Mouse (Mus musculus): Measurements from ENCODE around the gene Nfkbib. TPM values are rescaled to one million over a fixed set of nuclear protein-coding genes. Genes with fewer than 3 reads are reported as not detected.

The Nfkbib gene
- polyA plus RNA-seq, 1 experiment from 2014 or later = 38.7 TPM

DNA sequence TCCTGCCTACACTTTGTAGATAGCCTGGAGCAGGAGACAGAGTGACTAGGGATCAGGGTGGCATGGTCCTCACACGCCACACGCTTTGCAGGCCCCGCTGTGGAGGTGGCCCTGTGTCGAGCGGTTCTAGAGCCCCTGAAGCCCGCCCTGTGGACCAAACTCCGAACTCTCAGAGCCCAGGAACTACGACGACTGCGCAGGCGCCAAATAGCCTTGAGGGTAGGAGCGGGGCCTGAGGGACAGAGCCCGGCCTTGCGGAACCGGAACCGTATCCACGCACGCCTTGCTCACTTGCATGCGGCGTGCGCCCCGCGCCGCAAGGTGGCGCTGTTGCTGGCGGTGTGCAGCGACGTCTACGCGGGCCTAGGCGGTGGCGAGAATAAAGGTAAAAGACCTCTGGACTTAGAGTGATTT, 29.3 kb upstream of the Nfkbib start:
- peak overlapping the region; percentile 63; the same call in 1 of the 2 replicates for H3K27ac ChIP-seq
- H3K4me1 ChIP-seq = peaks cover 7% of the 10 kb centered on the region
- no peaks in the 10 kb centered on the region for H3K27me3 ChIP-seq (replicated peaks)
- peak overlapping the region; percentile 52 for H3K4me2 ChIP-seq
- no peaks in the 10 kb centered on the region for H3K9me3 ChIP-seq
- peak overlapping the region; percentile 1; the same call in 1 of the 2 replicates for H3K9ac ChIP-seq
- no peaks in the 10 kb centered on the region for H3K36me3 ChIP-seq
- WGBS = 17% methylated on average over 32 of the region's 32 CpGs
- H3K4me3 ChIP-seq (replicated peaks) = peak overlapping the region; percentile 18; the same call in 1 of the 2 replicates
- ATAC-seq (ENCODE audit: insufficient read depth, low FRiP score, low read depth) = peak; percentile 67

DNA sequence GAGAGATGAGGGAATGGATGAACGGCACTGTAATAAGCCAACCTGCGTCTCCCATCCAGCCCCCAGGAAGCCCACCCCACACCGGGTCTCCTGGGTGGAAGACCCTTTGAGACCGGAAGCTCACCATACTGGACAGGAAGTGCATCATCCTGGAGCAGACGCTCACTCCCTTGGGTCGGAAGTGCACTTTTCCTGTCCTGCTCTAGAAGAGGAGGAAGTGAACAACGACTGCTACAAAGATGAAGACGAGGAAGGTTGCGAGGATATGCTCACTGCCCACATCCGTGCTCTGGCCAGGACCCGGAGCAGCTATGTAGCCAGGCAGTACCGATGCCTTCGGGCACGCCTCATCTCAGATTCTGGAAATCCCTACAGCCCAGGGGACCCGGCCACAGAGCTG, 28.5 kb upstream of the Nfkbib start:
- H3K4me2 ChIP-seq = peak overlapping the region; percentile 52
- H3K4me3 ChIP-seq (replicated peaks) = 0 out of 2 replicates have a peak overlapping the region, but pooled peaks have one; percentile 18
- ATAC-seq (ENCODE audit: insufficient read depth, low FRiP score, low read depth) = no peak
- WGBS = 77% methylated on average over 15 of the region's 15 CpGs
- H3K9me3 ChIP-seq = no peaks in the 10 kb centered on the region
- H3K4me1 ChIP-seq = peaks cover 7% of the 10 kb centered on the region
- H3K27ac ChIP-seq = peak overlapping the region; percentile 63
- H3K27me3 ChIP-seq (replicated peaks) = no peaks in the 10 kb centered on the region
- no peak overlapping the region for H3K9ac ChIP-seq
- H3K36me3 ChIP-seq = no peaks in the 10 kb centered on the region

DNA sequence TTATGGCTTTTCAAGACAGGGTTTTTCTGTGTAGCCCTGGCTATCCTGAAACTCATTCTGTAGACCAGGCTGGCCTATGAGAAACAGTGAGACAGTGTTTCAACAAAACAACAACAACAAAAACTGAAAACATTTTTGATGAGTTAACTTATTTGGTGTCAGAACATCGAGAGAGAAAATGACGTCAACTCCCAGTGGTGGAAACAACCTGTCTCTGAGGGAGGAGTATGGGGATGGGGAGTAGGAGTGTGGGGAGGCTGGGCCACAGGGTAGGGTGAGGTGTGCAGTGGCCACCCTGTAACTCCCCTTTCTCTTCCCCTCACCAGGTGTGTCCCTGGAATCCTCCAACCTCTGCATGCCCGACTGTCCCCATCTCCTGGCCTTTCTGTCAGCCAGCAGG, 27.2 kb upstream of the Nfkbib start:
- H3K9me3 ChIP-seq = no peaks in the 10 kb centered on the region
- WGBS = 83% methylated on average over 3 of the region's 3 CpGs
- no peak for ATAC-seq (ENCODE audit: insufficient read depth, low FRiP score, low read depth)
- H3K27ac ChIP-seq = no peak overlapping the region
- H3K9ac ChIP-seq = no peak overlapping the region
- H3K4me3 ChIP-seq (replicated peaks) = no peak overlapping the region
- no peaks in the 10 kb centered on the region for H3K27me3 ChIP-seq (replicated peaks)
- H3K4me2 ChIP-seq = no peak overlapping the region
- no peaks in the 10 kb centered on the region for H3K36me3 ChIP-seq
- peaks cover 17% of the 10 kb centered on the region for H3K4me1 ChIP-seq

DNA sequence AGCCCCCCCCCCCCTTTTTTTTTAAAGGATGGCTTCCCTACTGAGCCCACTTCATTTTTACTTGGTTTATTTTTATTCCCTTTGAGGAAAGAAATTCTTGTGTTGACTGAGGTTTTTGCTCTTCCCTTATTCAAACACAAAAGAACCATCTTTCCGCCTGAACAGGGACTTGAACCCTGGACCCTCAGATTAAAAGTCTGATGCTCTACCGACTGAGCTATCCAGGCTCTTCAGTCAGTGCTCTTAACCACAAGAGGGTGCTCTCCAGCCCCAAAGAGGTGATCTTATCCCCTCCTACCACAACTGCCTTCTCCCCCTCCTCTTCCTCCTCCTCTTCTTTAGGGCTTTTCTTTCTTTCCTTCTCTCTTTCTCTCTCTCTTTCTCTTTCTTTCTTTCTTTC, 26.5 kb upstream of the Nfkbib start:
- no peak for ATAC-seq (ENCODE audit: insufficient read depth, low FRiP score, low read depth)
- 50% methylated on average over 2 of the region's 2 CpGs for WGBS
- no peak overlapping the region for H3K4me3 ChIP-seq (replicated peaks)
- no peaks in the 10 kb centered on the region for H3K36me3 ChIP-seq
- H3K4me1 ChIP-seq = peaks cover 20% of the 10 kb centered on the region
- no peak overlapping the region for H3K4me2 ChIP-seq
- no peaks in the 10 kb centered on the region for H3K9me3 ChIP-seq
- H3K27me3 ChIP-seq (replicated peaks) = no peaks in the 10 kb centered on the region
- no peak overlapping the region for H3K9ac ChIP-seq
- H3K27ac ChIP-seq = no peak overlapping the region

DNA sequence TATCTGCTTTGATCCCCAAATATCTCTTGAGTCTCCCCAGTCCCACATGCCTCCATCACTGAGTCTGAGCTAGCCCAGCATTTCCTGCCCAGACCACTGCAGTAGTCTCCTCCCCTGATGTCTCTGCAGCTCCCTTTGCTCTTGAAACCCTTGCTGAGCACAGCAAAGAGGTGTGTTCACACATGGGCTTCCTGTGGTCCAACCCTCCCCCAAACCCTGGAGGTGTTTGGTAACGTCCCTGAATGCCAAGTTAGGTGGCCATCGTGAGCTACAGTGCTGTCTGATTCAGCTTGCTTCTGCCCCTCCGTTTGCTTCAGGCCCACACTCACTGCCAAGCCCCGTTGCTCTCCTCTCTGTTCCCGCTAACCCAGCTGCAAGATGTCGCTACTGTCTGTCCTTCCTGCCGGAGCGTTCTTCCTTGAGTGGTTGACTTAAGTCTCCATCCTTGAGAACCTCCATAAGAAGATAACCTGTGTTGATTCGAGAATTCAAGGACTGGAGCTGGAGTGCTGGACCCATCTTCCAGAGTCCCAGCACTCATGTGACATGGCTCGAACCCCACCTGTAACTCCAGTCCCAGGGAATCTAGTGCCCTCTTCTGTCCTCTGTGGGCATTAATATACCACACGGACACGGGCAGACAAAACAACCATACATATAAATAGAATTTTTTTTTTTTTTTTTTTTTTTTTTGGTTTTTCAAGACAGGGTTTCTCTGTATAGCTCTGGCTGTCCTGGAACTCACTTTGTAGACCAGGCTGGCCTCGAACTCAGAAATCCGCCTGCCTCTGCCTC, 25.3 kb upstream of the Nfkbib start:
- Histone ChIP-seq H3K9ac (no peak overlapping the region), H3K9me3 (no peaks in the 10 kb centered on the region), H3K36me3 (no peaks in the 10 kb centered on the region), H3K27me3 (replicated peaks) (no peaks in the 10 kb centered on the region), H3K4me3 (replicated peaks) (no peak overlapping the region), H3K4me1 (peaks cover 22% of the 10 kb centered on the region), H3K4me2 (no peak overlapping the region), H3K27ac (no peak overlapping the region)
- 68% methylated on average over 14 of the region's 14 CpGs for WGBS
- ATAC-seq (ENCODE audit: insufficient read depth, low FRiP score, low read depth) = no peak

DNA sequence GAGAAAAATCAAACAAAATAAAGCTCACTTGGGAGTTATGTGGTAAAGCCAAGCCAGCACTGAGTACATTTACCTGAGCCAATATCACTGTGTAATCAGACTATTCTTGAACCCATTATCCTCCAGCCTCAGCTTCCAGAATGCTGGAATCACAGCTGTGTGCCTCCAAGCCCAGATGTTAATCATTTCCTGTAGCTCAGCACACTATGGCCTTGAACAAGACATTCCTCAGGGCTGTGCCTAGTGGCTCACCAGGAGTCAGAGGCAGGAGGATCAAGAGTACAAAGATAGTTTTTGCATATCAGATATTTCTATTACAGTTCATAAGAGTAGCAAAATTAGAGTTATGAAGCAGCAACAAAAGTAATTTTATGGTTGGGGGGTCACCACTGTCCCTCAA, 24.4 kb upstream of the Nfkbib start:
- Histone ChIP-seq H3K9me3 (no peaks in the 10 kb centered on the region), H3K4me2 (no peak overlapping the region), H3K27ac (no peak overlapping the region), H3K9ac (no peak overlapping the region), H3K36me3 (no peaks in the 10 kb centered on the region), H3K4me3 (replicated peaks) (no peak overlapping the region), H3K27me3 (replicated peaks) (no peaks in the 10 kb centered on the region), H3K4me1 (peaks cover 18% of the 10 kb centered on the region)
- no peak for ATAC-seq (ENCODE audit: insufficient read depth, low FRiP score, low read depth)

DNA sequence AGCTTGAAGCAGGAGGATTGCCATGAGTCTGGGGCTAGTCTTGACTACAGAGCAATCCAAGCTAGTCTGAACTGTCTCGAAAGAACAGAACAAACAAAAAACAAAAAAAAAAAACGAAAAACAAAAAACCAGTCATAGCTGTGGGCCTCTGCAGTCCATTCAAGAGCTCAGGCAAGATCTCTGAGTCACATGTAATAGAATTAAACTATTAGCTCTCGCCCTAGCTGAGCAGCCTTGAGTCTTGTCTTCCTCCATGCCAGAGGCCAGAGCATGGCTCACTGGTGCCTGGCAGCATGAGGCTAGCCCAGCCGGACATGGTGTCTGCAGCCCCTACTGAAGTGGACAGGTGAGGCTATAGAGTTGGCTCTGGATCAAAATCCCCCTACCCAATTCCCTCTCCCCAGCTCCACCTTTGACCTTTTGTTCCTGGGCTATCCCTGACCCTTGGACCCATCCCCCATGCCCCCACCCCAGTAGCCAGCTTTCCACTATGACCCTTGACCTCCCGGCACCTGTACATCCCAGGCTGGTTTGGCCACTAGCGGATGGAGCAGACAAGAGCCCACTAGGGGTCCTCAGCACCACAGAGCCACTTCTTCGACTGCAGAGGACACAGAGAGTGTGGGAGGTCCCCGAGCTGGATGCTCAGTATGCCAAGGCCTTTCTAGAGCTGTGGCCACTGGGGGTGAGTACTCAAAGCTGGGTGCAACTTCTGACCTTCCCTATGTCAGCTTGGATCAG, 22.9 kb upstream of the Nfkbib start:
- peak overlapping the region; percentile 23; the same call in 1 of the 2 replicates for H3K27ac ChIP-seq
- no peak for ATAC-seq (ENCODE audit: insufficient read depth, low FRiP score, low read depth)
- 58% methylated on average over 8 of the region's 8 CpGs for WGBS

DNA sequence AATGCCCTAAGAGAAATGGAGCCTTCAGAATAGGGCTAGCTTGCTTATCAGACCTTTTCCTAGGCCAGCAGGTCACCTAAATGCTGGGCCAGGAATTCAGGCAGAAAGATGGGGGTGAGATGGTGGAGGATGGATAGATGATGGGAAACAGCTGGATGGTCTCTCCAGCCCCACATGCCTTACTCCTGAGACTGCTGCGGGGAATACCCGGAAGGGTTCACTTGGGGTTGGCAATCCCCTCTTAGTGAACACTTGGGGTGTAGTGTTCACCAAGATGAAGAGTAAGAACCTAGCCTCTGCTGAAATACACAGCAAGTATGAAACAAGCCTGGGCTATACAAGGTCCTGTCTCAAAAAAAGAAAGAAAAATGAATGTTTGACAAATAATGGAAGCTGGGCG, 21.9 kb upstream of the Nfkbib start:
- no peak overlapping the region for H3K9ac ChIP-seq

More for the DNA sequence above, 22.9 kb upstream of the Nfkbib start:
- H3K4me1 ChIP-seq = peaks cover 15% of the 10 kb centered on the region
- no peak overlapping the region for H3K9ac ChIP-seq
- H3K36me3 ChIP-seq = no peaks in the 10 kb centered on the region
- H3K9me3 ChIP-seq = no peaks in the 10 kb centered on the region
- no peaks in the 10 kb centered on the region for H3K27me3 ChIP-seq (replicated peaks)
- H3K4me2 ChIP-seq = no peak overlapping the region
- no peak overlapping the region for H3K4me3 ChIP-seq (replicated peaks)

DNA sequence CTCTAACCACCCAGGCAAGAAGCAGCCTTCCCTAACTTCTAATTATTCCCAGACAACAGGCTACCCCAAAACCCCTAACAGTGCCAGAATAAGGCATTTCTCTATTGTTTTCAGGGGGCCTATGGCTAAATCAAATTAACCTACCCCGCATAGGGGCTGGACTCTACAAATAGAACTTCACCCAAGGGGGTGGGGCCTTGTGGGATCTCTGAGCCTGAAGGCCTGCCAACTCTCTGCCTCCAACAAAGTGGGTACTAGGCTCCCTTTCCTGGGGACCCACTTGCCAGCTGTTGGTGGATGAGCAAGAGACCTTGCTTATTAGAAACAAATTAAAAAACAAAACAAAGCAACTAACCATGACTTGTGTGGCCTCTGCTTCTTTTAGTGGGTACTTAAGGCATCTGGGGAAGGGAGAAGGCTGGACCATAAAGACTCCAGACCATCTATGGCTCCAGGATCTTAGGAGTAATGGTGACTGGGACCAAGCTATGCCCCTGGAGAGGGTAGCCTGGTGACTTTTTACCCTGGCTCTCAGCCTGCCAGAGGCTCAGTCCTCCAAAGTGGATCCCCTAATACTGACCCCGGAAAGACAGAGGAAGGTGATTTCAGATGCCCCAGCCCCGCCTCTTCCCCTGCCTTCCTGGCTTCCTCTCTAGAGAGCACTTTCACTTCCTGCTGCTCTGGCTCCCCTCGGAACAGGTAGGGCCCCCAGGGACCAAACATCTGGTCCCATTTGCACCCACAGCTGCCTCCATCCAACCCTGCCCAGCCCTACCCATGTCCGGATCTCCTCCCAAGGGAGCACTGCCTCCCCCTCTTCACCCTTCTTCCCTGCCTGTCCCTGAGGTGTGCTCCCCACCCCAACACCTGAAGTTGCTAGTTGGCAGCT, 21.2 kb upstream of the Nfkbib start, which contains the start of gene Rinl:
TSS of gene Rinl (plus strand) at position 663 of the 889 bp plus-strand sequence.
- Histone ChIP-seq H3K27me3 (replicated peaks) (no peaks in the 10 kb centered on the region), H3K4me1 (peaks cover 15% of the 10 kb centered on the region), H3K27ac (peak within 1 kb of the TSS; percentile 23; the same call in 1 of the 2 replicates), H3K4me2 (no peak within 1 kb of the TSS), H3K9ac (no peak within 1 kb of the TSS), H3K9me3 (no peaks in the 10 kb centered on the region), H3K4me3 (replicated peaks) (no peak within 1 kb of the TSS), H3K36me3 (no peaks in the 10 kb centered on the region)
- WGBS = 49% methylated on average over 5 of the region's 5 CpGs
- ATAC-seq (ENCODE audit: insufficient read depth, low FRiP score, low read depth) = no peak

More for the DNA sequence above, 21.9 kb upstream of the Nfkbib start:
- no peak overlapping the region for H3K4me2 ChIP-seq
- no peaks in the 10 kb centered on the region for H3K27me3 ChIP-seq (replicated peaks)
- WGBS = 46% methylated on average over 3 of the region's 3 CpGs
- no peak overlapping the region for H3K4me3 ChIP-seq (replicated peaks)
- ATAC-seq (ENCODE audit: insufficient read depth, low FRiP score, low read depth) = no peak
- H3K36me3 ChIP-seq = no peaks in the 10 kb centered on the region
- peak overlapping the region; percentile 23; the same call in 1 of the 2 replicates for H3K27ac ChIP-seq
- H3K9me3 ChIP-seq = no peaks in the 10 kb centered on the region
- peaks cover 15% of the 10 kb centered on the region for H3K4me1 ChIP-seq

DNA sequence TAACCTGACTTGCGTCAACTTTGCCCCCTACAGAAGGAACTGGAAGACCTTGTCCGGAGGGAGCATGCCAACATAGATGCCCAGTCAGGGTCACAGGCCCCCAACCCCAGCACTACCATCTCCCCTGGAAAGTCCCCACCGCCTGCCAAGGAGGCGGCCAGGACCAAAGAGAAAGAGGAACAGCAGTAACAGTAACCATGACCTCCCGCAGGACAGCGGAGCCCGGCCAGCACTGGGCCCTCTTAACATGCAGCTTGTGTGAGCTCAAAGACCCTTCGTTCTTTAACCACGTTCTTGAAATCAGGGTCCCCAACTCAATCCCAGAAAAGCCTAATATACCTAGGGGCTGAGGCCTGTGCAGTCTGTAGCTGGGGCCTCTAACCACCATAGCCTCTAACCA, 20.6 kb upstream of the Nfkbib start:
- 84% methylated on average over 9 of the region's 9 CpGs for WGBS
- Histone ChIP-seq H3K36me3 (no peaks in the 10 kb centered on the region), H3K4me2 (no peak overlapping the region), H3K27me3 (replicated peaks) (no peaks in the 10 kb centered on the region), H3K4me1 (peaks cover 15% of the 10 kb centered on the region), H3K9ac (no peak overlapping the region), H3K4me3 (replicated peaks) (no peak overlapping the region), H3K9me3 (no peaks in the 10 kb centered on the region), H3K27ac (no peak overlapping the region)
- ATAC-seq (ENCODE audit: insufficient read depth, low FRiP score, low read depth) = no peak

DNA sequence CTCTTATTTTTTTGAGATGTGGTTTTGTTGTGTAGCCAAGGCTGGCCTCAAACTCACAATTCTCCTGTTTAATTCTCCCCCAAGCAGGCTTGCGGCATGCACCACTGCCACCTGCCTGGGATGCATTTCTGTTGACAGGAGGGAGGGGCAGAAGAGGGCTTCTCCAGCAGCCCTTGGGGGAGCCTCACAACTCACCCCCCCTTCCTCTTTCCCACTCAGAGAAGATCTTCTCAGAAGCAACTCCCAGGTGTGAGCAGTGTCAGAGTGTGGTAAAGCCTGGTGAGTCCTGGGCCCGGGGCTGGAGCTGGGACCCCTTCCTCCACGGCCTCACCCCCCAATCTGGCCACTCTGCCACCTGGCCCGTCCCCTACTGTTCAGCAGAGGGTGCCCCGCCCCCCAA, 17.8 kb upstream of the Nfkbib start:
- WGBS = 68% methylated on average over 5 of the region's 5 CpGs

More for the DNA sequence above, 17.8 kb upstream of the Nfkbib start:
- Histone ChIP-seq H3K4me1 (peaks cover 25% of the 10 kb centered on the region), H3K27ac (no peak overlapping the region), H3K9me3 (no peaks in the 10 kb centered on the region), H3K36me3 (no peaks in the 10 kb centered on the region), H3K4me2 (no peak overlapping the region), H3K9ac (no peak overlapping the region), H3K27me3 (replicated peaks) (no peaks in the 10 kb centered on the region), H3K4me3 (replicated peaks) (no peak overlapping the region)
- ATAC-seq (ENCODE audit: insufficient read depth, low FRiP score, low read depth) = no peak

Data from stomach, embryonic 15.5 days (tissue).